Mouse (Mus musculus): ENCODE measurements around the gene Ppp3ca.

DNA sequence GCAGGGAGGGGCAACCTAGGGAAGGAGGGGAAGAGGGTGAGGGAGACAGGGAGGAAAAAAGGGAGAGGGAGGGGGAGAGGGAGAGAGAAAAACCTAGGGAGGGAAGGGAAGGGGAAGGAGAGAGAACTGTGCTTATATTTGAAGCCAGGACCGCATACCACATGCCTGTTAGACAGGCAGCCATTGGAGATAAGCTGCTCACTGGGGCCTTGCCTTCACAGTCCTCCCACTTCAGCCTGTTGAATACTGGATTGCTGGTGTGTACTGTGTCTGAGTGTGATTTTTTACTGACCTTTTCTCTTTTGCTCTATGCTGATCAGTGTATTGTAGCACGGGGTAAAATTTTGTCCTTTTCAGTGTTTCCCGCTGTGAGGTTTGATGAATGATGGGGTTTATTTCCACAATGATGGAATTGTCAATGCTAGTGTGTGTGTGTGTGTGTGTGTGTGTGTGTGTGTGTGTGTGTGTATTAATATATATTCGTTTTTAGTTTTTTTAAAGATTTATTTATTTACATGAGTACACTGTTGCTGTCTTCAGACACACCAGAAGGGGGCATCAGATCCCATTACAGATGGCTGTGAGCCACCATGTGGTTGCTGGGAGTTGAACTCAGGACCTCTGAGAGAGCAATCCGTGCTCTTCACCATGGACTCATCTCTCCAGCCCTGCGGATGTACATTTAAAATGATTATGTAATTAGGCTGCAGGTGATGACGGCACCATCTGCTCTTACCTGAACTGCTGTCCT lies 20.0 kb downstream of the Ppp3ca start:
- TF ChIP-seq EP300 (IDR thresholded peaks at IDR 0.05; ENCODE audit: low read depth) (no peak), CTCF (IDR thresholded peaks at IDR 0.05; ENCODE audit: low read depth) (no peak)

Data from heart, postnatal 0 days (tissue).